Mouse (Mus musculus): ENCODE measurements around the gene Vps35l.

Vps35l gene

DNA sequence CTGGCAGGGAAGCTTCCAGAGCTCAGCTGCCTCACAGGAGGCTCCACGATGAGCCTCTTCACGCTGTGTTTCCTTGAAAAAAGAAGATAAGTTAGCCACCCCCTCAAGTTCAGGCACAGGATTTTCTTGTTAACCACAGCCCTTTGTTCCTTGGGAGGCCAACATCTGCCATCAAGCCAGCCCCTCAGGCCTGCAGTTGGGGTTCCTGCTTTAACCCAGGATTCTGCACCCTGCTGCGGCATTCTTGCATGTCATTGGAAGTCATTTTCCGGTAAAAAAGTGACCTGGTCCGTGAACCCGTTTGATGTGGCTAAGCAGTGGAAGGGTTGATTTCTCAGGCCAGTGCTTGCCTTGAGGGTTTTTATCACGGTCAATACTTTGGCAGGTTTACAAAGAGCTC is 84.4 kb downstream of the Vps35l start:
- DNase-seq: no peak

GRCm38 (mm10) chr7:118827975-118828416 is 88.0 kb downstream of the Vps35l start:
- no peak for DNase-seq

- DNase-seq: no peak
Observed at GRCm38 (mm10) chr7:118837901-118838300, 97.9 kb downstream of the Vps35l start.

DNA sequence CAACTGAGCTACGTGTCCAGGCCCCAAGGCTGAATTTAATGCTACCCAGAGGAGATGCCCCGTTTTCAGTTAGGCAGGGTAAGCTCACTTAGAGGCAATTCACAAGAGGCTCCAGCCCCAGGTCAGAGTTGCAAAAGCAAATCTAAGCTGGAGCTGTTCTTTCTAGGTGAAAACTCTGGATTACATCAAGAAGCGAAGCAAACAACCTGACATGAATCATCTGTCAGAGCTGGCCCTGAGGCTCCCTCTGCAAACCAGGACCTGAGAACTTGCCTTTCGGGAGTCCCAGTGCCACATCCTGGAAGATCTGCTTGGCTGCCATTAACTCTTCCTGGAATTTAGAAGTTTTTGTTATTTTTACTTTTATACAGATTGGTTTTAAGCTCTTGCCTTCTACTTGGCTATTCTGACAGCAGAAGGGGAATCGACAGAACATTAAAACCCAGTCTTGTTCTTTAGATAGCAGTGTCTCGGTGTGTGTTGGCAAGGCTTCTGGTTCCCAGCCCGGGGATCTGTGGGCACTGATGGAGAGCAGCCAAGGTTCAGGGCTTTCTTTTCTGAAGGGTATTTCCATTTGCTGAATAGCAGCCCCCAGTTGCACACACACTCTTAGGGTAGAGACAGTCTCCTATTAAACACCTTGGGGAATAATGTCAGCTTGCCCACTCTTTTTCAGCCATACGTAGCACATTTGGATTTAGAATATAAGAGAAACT is 101.2 kb downstream of the Vps35l start:
- DNase-seq: no peak

DNA sequence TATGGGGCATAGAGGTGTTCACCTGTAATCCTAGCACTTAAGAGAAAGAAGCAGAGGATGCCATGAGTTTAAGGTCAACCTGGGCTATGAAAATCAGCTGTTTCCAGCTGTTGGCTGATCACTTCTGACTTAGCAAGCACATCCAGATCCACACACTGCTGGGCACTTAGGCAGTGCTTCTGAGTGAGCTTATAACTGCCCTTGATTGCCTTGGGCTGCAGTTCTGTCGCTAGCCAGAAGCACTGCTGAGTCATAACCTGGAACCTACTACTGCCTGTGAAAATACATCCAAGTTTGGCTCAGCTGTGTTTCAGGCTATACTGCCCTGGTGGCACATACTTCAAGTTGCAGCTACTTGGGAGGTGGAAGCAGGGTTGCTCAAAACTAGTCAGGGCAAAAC is 101.8 kb downstream of the Vps35l start:
- no peak for DNase-seq

DNA sequence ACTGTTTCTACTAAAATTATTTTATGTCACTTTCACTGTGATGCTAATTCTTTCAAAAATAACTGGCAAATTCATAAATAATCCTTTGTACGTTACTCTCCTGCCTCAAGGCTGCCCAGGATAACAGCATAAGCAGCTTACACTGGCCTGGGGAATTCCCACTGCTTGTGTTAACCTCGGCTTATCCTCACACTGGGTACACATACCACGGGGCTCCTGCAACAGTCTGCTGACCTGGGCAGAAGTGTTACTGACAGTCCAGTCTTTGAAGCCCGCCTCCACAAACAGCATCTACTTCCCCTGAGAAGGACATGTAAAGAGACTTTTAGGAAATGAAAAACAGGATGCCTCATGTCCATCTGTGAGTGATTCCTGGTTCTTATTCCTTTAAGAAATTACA is 102.9 kb downstream of the Vps35l start:
- DNase-seq: no peak

GRCm38 (mm10) chr7:118845141-118845540 is 105.1 kb downstream of the Vps35l start:
- no peak for DNase-seq

- DNase-seq: no peak
Observed at GRCm38 (mm10) chr7:118846329-118846728, 106.3 kb downstream of the Vps35l start.

GRCm38 (mm10) chr7:118848796-118849195 is 108.8 kb downstream of the Vps35l start:
- DNase-seq: peak; percentile 68

- DNase-seq: no peak
Observed at GRCm38 (mm10) chr7:118849543-118850250, 109.7 kb downstream of the Vps35l start.

GRCm38 (mm10) chr7:118850676-118851290 is 110.8 kb downstream of the Vps35l start:
- DNase-seq: peak; percentile 33

DNA sequence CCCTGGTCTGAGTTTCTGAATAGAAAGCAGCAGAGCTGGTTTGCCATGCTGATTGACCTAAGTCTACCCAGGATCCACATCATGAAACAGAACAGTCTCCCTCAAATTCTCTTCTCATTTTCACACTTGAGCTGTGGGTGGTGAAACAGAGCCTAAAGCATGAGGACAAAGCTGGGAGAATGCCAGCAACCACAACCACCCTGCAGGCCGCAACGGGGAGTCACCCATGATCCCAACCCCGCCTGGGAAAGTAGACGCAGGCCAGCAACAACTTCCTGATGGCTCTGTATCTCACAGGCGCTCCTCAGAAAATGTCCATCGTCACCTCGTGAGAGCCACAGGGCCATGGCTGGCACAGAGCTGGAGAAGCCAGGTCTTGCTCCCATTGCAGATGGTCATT is 111.5 kb downstream of the Vps35l start:
- DNase-seq: peak; percentile 33

GRCm38 (mm10) chr7:118852611-118853010 is 112.6 kb downstream of the Vps35l start:
- DNase-seq: no peak

GRCm38 (mm10) chr7:118854606-118855005 is 114.6 kb downstream of the Vps35l start:
- DNase-seq: no peak

DNA sequence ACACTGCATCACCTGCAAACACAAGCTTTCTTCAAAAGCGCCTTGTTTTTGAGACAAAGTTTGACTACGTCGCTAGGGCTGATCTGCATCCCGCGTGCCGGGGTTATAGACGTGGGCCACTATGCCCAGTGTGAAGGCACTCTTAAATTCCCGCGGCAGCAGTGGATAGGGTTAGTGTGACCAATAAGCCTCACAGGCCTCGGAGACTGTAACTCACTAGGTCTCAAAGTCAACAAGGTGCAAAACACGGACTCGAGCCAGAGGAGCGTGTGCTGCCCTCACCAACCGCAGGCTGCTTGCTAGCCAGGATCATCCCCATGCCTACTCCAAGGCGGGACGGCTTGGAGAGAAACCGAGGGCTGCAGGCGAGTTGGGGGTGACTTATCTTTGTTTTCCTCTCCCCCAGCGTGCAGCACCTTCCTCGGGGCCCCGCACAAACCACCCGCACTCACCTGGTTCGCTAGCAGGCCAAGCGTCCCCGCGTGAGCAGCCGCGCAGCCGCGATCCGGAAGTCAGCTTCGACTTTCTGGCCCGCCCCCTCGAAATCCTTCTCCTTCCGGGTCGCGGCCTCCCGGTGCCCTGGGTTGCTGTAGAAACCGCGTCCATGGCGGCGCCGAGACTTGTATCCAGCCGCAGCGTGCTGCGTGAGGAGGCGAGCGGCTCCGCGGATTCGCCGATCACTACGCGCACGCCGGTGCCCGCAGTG is 115.3 kb downstream of the Vps35l start, which contains the start of gene Iqck:
Gene Iqck, plus strand, starts transcription at position 582 of the 706 bp plus-strand sequence.
- peak; percentile 96 for DNase-seq

DNA sequence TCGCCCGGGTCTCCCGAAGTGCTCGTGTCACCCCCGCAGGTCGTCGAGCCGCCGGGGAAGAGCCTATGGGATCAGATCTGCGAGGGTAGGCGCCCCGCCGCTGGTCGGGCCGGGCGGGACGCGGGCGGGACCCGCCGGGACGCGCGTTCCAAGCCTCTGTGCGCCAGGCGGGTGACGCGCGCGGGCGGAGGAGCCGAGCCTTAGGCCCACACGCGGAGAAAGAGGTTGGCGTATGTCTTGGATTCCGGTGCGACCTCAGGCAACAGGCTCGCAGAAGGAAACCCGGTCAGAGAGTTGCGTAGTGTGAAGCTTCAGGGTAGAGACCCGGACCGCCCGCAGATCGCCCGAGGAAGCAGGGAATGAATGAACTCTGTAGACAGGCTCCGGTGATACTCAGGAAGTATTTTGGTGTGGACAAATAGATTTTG is 115.9 kb downstream of the Vps35l start, which contains the start of gene Knop1:
Gene Knop1, minus strand, starts transcription at position 378 of the 428 bp plus-strand sequence.
- DNase-seq: no peak

DNA sequence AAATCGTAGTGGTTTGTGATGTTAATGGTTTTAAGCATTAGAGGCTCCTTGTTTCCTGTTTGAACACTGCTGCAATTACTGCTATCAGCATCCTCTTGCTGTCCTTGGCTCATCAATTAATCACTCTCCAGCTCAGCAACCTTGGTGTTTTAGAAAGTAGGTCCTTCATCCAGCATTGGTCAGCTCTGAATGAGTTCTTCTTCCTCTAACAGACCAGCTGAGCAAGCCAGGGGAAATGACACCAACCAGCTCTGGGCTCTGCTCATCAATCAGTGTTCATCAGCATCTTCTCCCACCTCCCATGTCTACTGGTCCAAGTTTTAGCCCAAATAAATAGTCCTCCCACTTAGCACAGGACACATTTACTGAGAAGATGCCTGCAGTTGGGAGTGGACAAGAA is 118.6 kb downstream of the Vps35l start:
- DNase-seq: no peak

- no peak for DNase-seq
Observed at GRCm38 (mm10) chr7:118865362-118865761, 125.3 kb downstream of the Vps35l start.

GRCm38 (mm10) chr7:118879466-118880029 is 139.5 kb downstream of the Vps35l start:
- DNase-seq: no peak

DNA sequence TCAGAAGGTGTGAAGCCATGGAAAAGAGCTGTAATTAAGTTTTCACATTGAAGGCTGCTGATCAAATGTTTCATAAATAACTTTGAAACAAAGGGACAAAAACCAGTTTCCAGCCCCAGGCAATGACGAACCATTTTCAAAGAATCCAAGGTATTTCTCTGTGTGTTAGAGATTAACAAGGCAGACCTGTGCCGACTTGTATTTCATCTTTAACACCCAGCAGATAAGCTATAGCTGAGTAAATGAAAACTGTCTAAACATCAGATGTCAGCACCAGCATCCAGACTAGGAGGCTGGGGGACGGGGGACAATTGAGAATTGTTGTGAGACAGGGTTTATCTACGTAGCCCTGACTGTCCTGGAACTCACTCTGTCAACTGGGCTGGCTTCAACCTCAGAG is 143.9 kb downstream of the Vps35l start:
- DNase-seq: no peak

- no peak for DNase-seq
Observed at GRCm38 (mm10) chr7:118884969-118885368, 144.9 kb downstream of the Vps35l start.

DNA sequence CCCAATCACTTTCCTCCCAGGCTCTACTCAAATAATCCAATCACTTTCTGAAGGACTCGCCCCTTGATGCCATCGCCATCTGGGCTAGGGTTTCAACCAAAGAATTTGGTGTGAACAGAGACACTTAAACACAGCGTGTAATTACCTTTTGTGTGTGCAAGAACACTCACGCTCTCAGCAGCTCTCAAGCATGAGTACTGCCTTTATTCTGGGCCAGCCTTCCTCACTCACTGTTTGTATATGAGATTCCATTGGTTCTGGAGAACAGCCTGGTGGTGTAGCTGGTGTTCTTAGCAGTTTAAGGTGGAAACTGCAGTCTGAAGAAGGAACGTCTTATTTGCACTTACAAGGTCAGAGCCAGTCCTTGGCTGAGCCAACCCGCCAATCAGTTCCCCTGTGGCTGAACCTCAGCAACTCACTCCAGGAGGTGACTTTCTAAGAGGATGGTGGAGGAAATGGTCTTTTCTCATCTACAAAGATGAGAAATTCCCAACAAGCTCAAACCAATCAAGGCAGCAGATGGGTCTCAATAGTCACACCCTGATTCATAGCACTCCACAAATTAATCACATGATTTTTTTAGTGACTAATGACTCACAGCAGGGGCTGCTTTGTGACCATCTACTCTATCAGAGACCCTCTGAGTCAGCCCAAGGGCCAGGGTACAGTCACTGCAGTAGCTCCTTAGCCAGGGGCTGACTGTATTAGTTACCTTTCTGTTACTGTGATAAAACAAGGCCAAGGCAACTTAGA is 147.5 kb downstream of the Vps35l start:
- DNase-seq: no peak

Data from kidney, postnatal 10 days (tissue).